Mouse (Mus musculus) embryonic facial prominence, embryonic 12.5 days (tissue): ENCODE data around the gene Negr1. TPM values are rescaled to one million over a fixed set of nuclear protein-coding genes. Genes with fewer than 3 reads are reported as not detected.

Source experiments
- ATAC-seq: fragments of 200-750 bp; cut with Nextera tagmentation; 2 replicates; pipeline ENCODE4 v1.8.0; 2017; ENCODE audit not compliant: insufficient number of reproducible peaks, insufficient read depth, low FRiP score, low TSS enrichment
- H3K27ac ChIP-seq: fragments of 300-500 bp; sonication (generic); 2 replicates; pipeline ENCODE4 v1.5.1; 2016; ENCODE audit warnings: mild to moderate bottlenecking
- H3K27me3 ChIP-seq: fragments of 300-500 bp; sonication (generic); 2 replicates; pipeline ENCODE4 v1.6.1; 2016; ENCODE audit warnings: mild to moderate bottlenecking, moderate library complexity
- H3K36me3 ChIP-seq: fragments of 300-500 bp; sonication (generic); 2 replicates; pipeline ENCODE4 v1.6.1; 2016; ENCODE audit warnings: mild to moderate bottlenecking
- H3K4me1 ChIP-seq: fragments of 300-500 bp; sonication (generic); 2 replicates; pipeline ENCODE4 v1.6.1; 2016
- H3K4me2 ChIP-seq: fragments of 300-500 bp; sonication (generic); replicated peaks from 2 replicates; pipeline ENCODE4 v1.6.1; 2016; ENCODE audit warnings: mild to moderate bottlenecking, moderate library complexity
- H3K4me3 ChIP-seq: fragments of 300-500 bp; sonication (generic); 2 replicates; pipeline ENCODE4 v1.5.1; 2016; ENCODE audit warnings: mild to moderate bottlenecking
- H3K9ac ChIP-seq: fragments of 300-500 bp; sonication (generic); 2 replicates; pipeline ENCODE4 v1.6.1; 2016; ENCODE audit warnings: mild to moderate bottlenecking, moderate library complexity
- H3K9me3 ChIP-seq: fragments of 300-500 bp; sonication (generic); 2 replicates; pipeline ENCODE4 v1.6.1; 2016; ENCODE audit warnings: mild to moderate bottlenecking, moderate library complexity
- WGBS: fragments of 180-500 bp; shearing (Covaris S2); methylation state at CpG from one replicate; pipeline ENCODE4 v1.1.7; 2016; 5-methylcytosine and 5-hydroxymethylcytosine counted together
- polyA plus RNA-seq: library from polyadenylated mRNA; unstranded; fragments of >200 nt; fragmentation: Nextera tagmentation; extraction: Ambion mirVana; gene quantifications from 2 replicates; pipeline ENCODE4 v1.2.1, GENCODE M21; 2016

Negr1 gene
- polyA plus RNA-seq, 1 experiment from 2014 or later, result 6.0 TPM

- 86% methylated on average over 1 of the region's 1 CpGs for WGBS
- H3K4me3 ChIP-seq, result no peak overlapping the region
- H3K27ac ChIP-seq, result no peak overlapping the region
- no peak overlapping the region for H3K9ac ChIP-seq
- H3K27me3 ChIP-seq, result no peaks in the 10 kb centered on the region
- no peaks in the 10 kb centered on the region for H3K9me3 ChIP-seq
- no peak for ATAC-seq
- H3K4me2 ChIP-seq, result no peak overlapping the region
- H3K36me3 ChIP-seq, result no peaks in the 10 kb centered on the region
- no peaks in the 10 kb centered on the region for H3K4me1 ChIP-seq
Observed at GRCm38 (mm10) chr3:156698687-156699086, 137.1 kb downstream of the Negr1 start.

GRCm38 (mm10) chr3:156703241-156703640, 141.6 kb downstream of the Negr1 start:
- H3K4me3 ChIP-seq, result no peak overlapping the region
- H3K27ac ChIP-seq, result no peak overlapping the region
- H3K36me3 ChIP-seq, result no peaks in the 10 kb centered on the region
- ATAC-seq, result no peak
- H3K9ac ChIP-seq, result no peak overlapping the region
- WGBS, result 76% methylated on average over 1 of the region's 1 CpGs
- H3K27me3 ChIP-seq, result no peaks in the 10 kb centered on the region
- H3K9me3 ChIP-seq, result no peaks in the 10 kb centered on the region
- H3K4me1 ChIP-seq, result no peaks in the 10 kb centered on the region
- no peak overlapping the region for H3K4me2 ChIP-seq

GRCm38 (mm10) chr3:156710240-156710639, 148.6 kb downstream of the Negr1 start:
- Histone ChIP-seq H3K9me3 (no peaks in the 10 kb centered on the region), H3K4me2 (no peak overlapping the region), H3K4me1 (no peaks in the 10 kb centered on the region), H3K9ac (no peak overlapping the region), H3K4me3 (no peak overlapping the region), H3K27me3 (no peaks in the 10 kb centered on the region), H3K36me3 (no peaks in the 10 kb centered on the region), H3K27ac (no peak overlapping the region)
- no peak for ATAC-seq
- 62% methylated on average over 5 of the region's 5 CpGs for WGBS

- Histone ChIP-seq H3K27ac (no peak overlapping the region), H3K9ac (no peak overlapping the region), H3K9me3 (no peaks in the 10 kb centered on the region), H3K36me3 (no peaks in the 10 kb centered on the region), H3K4me1 (no peaks in the 10 kb centered on the region), H3K27me3 (no peaks in the 10 kb centered on the region), H3K4me2 (no peak overlapping the region), H3K4me3 (no peak overlapping the region)
- no peak for ATAC-seq
- WGBS, result 84% methylated on average over 4 of the region's 4 CpGs
Observed at GRCm38 (mm10) chr3:156710693-156711092, 149.1 kb downstream of the Negr1 start.

GRCm38 (mm10) chr3:156736335-156736734, 174.7 kb downstream of the Negr1 start:
- Histone ChIP-seq H3K4me1 (no peaks in the 10 kb centered on the region), H3K27ac (no peak overlapping the region), H3K27me3 (no peaks in the 10 kb centered on the region), H3K9me3 (no peaks in the 10 kb centered on the region), H3K4me2 (no peak overlapping the region), H3K36me3 (no peaks in the 10 kb centered on the region), H3K4me3 (no peak overlapping the region), H3K9ac (no peak overlapping the region)
- no peak for ATAC-seq

GRCm38 (mm10) chr3:156739529-156739928, 177.9 kb downstream of the Negr1 start:
- no peaks in the 10 kb centered on the region for H3K4me1 ChIP-seq
- H3K9ac ChIP-seq, result no peak overlapping the region
- ATAC-seq, result no peak
- no peaks in the 10 kb centered on the region for H3K36me3 ChIP-seq
- no peak overlapping the region for H3K4me3 ChIP-seq
- H3K4me2 ChIP-seq, result no peak overlapping the region
- H3K27ac ChIP-seq, result no peak overlapping the region
- 66% methylated on average over 3 of the region's 3 CpGs for WGBS
- H3K27me3 ChIP-seq, result no peaks in the 10 kb centered on the region
- no peaks in the 10 kb centered on the region for H3K9me3 ChIP-seq

- WGBS, result 80% methylated on average over 1 of the region's 1 CpGs
- no peak for ATAC-seq
- H3K36me3 ChIP-seq, result no peaks in the 10 kb centered on the region
Observed at GRCm38 (mm10) chr3:156743266-156743665, 181.7 kb downstream of the Negr1 start.

GRCm38 (mm10) chr3:156745218-156745770, 183.7 kb downstream of the Negr1 start:
- WGBS, result 63% methylated on average over 5 of the region's 5 CpGs
- no peak overlapping the region for H3K9ac ChIP-seq
- no peak for ATAC-seq

More at GRCm38 (mm10) chr3:156743266-156743665, 181.7 kb downstream of the Negr1 start:
- no peak overlapping the region for H3K27ac ChIP-seq
- no peak overlapping the region for H3K4me2 ChIP-seq
- H3K9me3 ChIP-seq, result no peaks in the 10 kb centered on the region
- no peaks in the 10 kb centered on the region for H3K27me3 ChIP-seq
- H3K9ac ChIP-seq, result no peak overlapping the region
- peaks cover 4% of the 10 kb centered on the region; the same call in 1 of the 2 replicates for H3K4me1 ChIP-seq
- H3K4me3 ChIP-seq, result no peak overlapping the region

GRCm38 (mm10) chr3:156747456-156747855, 185.9 kb downstream of the Negr1 start:
- Histone ChIP-seq H3K4me2 (no peak overlapping the region), H3K27me3 (no peaks in the 10 kb centered on the region), H3K4me1 (peaks cover 4% of the 10 kb centered on the region; the same call in 1 of the 2 replicates), H3K9me3 (no peaks in the 10 kb centered on the region), H3K27ac (no peak overlapping the region), H3K4me3 (no peak overlapping the region), H3K36me3 (no peaks in the 10 kb centered on the region), H3K9ac (no peak overlapping the region)
- ATAC-seq, result no peak
- WGBS, result 65% methylated on average over 3 of the region's 3 CpGs

More at GRCm38 (mm10) chr3:156745218-156745770, 183.7 kb downstream of the Negr1 start:
- Histone ChIP-seq H3K4me1 (peaks cover 4% of the 10 kb centered on the region; the same call in 1 of the 2 replicates), H3K4me2 (no peak overlapping the region), H3K27ac (no peak overlapping the region; the same call in 1 of the 2 replicates), H3K4me3 (no peak overlapping the region), H3K9me3 (no peaks in the 10 kb centered on the region), H3K27me3 (no peaks in the 10 kb centered on the region), H3K36me3 (no peaks in the 10 kb centered on the region)

- ATAC-seq, result no peak
- Histone ChIP-seq H3K4me3 (no peak overlapping the region), H3K4me2 (no peak overlapping the region), H3K36me3 (no peaks in the 10 kb centered on the region), H3K4me1 (no peaks in the 10 kb centered on the region), H3K9me3 (no peaks in the 10 kb centered on the region), H3K27ac (no peak overlapping the region), H3K27me3 (no peaks in the 10 kb centered on the region), H3K9ac (no peak overlapping the region)
- WGBS, result 49% methylated on average over 4 of the region's 4 CpGs
Observed at GRCm38 (mm10) chr3:156753780-156754373, 192.3 kb downstream of the Negr1 start.

- Histone ChIP-seq H3K27ac (no peak overlapping the region), H3K36me3 (no peaks in the 10 kb centered on the region), H3K9ac (no peak overlapping the region), H3K4me2 (no peak overlapping the region), H3K27me3 (no peaks in the 10 kb centered on the region), H3K9me3 (no peaks in the 10 kb centered on the region), H3K4me1 (no peaks in the 10 kb centered on the region), H3K4me3 (no peak overlapping the region)
- WGBS, result 47% methylated on average over 1 of the region's 1 CpGs
- ATAC-seq, result no peak
Observed at GRCm38 (mm10) chr3:156754790-156755530, 193.4 kb downstream of the Negr1 start.

GRCm38 (mm10) chr3:156765015-156765414, 203.4 kb downstream of the Negr1 start:
- Histone ChIP-seq H3K9me3 (no peaks in the 10 kb centered on the region), H3K27me3 (no peaks in the 10 kb centered on the region), H3K4me3 (no peak overlapping the region), H3K9ac (no peak overlapping the region), H3K27ac (no peak overlapping the region), H3K36me3 (no peaks in the 10 kb centered on the region), H3K4me1 (no peaks in the 10 kb centered on the region), H3K4me2 (no peak overlapping the region)
- WGBS, result 59% methylated on average over 3 of the region's 3 CpGs
- no peak for ATAC-seq
